Mouse (Mus musculus): ENCODE measurements around the gene Rbm24. TPM values are rescaled to one million over a fixed set of nuclear protein-coding genes. Genes with fewer than 3 reads are reported as not detected.

Gene Rbm24
- polyA plus RNA-seq (2012; rRNA removed), result 21.0 and 52.4 TPM in 2 replicates

DNA sequence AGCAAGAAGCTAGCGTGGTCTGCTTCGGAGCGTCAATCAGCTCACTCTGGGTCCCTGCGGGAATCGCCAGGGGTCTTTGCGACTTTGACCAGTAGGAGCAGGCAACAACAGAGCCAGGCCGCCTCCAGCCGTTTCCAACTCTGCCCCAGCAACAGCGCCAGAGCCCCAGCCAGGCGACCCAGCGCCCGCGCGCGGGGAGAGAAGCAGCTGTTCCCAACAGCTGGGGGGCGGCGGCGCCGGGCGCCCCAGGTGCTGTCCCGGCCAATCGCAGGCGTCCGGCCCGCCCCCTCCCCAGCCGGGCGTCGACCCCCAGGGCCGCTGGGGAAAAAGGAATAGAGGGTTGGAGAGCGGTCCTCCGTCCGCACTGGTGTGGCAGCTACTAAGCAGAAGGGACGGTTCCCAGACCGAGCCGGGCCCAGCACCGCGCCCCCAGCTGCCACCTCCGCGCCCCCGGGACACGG is at the start of gene Rbm24:
Gene Rbm24 (plus strand): TSS at position 294 of the 461 bp plus-strand sequence.
- peak; percentile 61 for DNase-seq
- no peak within 1 kb of the TSS for H3K27ac ChIP-seq (ENCODE audit: control insufficient read depth, insufficient read depth, low read length)
- peaks cover 12% of the 10 kb centered on the region for H3K27me3 ChIP-seq (ENCODE audit: control insufficient read depth, insufficient read depth, low read length)
- peak within 1 kb of the TSS; percentile 65 for H3K4me3 ChIP-seq (ENCODE audit: control insufficient read depth, insufficient read depth, low read length)
- TF ChIP-seq CTCF (IDR thresholded peaks at IDR 0.05; ENCODE audit: borderline replicate concordance, control insufficient read depth, extremely low read depth, insufficient read depth, low read length, poor library complexity) (no peak), POLR2A (IDR thresholded peaks at IDR 0.05; ENCODE audit: control insufficient read depth, extremely low read depth, insufficient read depth, low read length, poor library complexity) (no peak)
- peaks cover 12% of the 10 kb centered on the region for H3K4me1 ChIP-seq (replicated peaks; ENCODE audit: control insufficient read depth, insufficient read depth, low read length)
- WGBS, result 2% methylated on average over 41 of the region's 41 CpGs
- no peaks in the 10 kb centered on the region for H3K36me3 ChIP-seq (ENCODE audit: control insufficient read depth, insufficient read depth, low read length)

DNA sequence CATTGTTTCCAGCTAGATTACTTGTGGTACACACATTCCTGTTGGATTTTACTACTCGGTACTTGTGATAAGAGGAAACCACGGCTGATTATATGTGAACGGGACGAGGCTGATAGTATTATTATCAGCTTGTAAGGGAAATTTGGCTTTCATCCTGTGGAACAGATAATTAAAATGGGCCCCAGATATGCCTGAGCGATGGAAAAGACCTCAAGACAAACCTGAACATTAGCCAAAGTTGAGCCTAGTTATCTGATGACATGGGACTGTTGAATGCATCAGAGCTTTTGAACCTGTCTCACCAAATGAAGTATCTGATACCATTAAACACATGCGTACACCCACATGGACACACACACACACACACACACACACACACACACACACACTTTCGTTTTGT is 45.4 kb upstream of the Rbm24 start:
- no peak overlapping the region for H3K27ac ChIP-seq (ENCODE audit: control insufficient read depth, insufficient read depth, low read length)
- WGBS, result 96% methylated on average over 7 of the region's 7 CpGs

DNA sequence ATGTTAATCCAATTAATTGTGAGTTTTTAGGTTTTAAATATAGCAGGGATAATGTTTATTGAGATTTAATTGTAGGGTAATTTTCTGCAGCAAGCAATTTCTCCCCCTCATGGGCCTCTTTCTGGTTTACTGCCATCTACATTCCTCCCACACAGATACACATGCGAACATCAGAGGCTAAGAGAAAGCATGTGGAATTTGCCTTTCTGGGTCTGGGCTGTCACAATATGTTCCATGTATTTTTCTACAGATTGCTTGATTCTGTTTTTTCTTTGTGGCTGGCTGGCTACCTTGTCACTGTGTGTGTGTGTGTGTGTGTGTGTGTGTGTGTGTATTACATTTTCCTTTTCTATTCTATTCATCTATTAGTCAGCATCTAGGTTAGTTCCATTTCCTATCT is 42.9 kb upstream of the Rbm24 start:
- Histone ChIP-seq H3K27me3 (ENCODE audit: control insufficient read depth, insufficient read depth, low read length) (no peaks in the 10 kb centered on the region), H3K27ac (ENCODE audit: control insufficient read depth, insufficient read depth, low read length) (no peak overlapping the region), H3K4me1 (replicated peaks; ENCODE audit: control insufficient read depth, insufficient read depth, low read length) (no peaks in the 10 kb centered on the region), H3K4me3 (ENCODE audit: control insufficient read depth, insufficient read depth, low read length) (no peak overlapping the region), H3K36me3 (ENCODE audit: control insufficient read depth, insufficient read depth, low read length) (no peaks in the 10 kb centered on the region)
- TF ChIP-seq CTCF (IDR thresholded peaks at IDR 0.05; ENCODE audit: borderline replicate concordance, control insufficient read depth, extremely low read depth, insufficient read depth, low read length, poor library complexity) (no peak), POLR2A (IDR thresholded peaks at IDR 0.05; ENCODE audit: control insufficient read depth, extremely low read depth, insufficient read depth, low read length, poor library complexity) (no peak)
- WGBS, result 87% methylated on average over 1 of the region's 1 CpGs
- no peak for DNase-seq

More for the DNA sequence above, 45.4 kb upstream of the Rbm24 start:
- Histone ChIP-seq H3K36me3 (ENCODE audit: control insufficient read depth, insufficient read depth, low read length) (no peaks in the 10 kb centered on the region), H3K27me3 (ENCODE audit: control insufficient read depth, insufficient read depth, low read length) (no peaks in the 10 kb centered on the region), H3K4me1 (replicated peaks; ENCODE audit: control insufficient read depth, insufficient read depth, low read length) (no peaks in the 10 kb centered on the region), H3K4me3 (ENCODE audit: control insufficient read depth, insufficient read depth, low read length) (no peak overlapping the region)
- no peak for DNase-seq
- no peak for TF ChIP-seq CTCF (IDR thresholded peaks at IDR 0.05; ENCODE audit: borderline replicate concordance, control insufficient read depth, extremely low read depth, insufficient read depth, low read length, poor library complexity)
- TF ChIP-seq POLR2A (IDR thresholded peaks at IDR 0.05; ENCODE audit: control insufficient read depth, extremely low read depth, insufficient read depth, low read length, poor library complexity), result no peak

DNA sequence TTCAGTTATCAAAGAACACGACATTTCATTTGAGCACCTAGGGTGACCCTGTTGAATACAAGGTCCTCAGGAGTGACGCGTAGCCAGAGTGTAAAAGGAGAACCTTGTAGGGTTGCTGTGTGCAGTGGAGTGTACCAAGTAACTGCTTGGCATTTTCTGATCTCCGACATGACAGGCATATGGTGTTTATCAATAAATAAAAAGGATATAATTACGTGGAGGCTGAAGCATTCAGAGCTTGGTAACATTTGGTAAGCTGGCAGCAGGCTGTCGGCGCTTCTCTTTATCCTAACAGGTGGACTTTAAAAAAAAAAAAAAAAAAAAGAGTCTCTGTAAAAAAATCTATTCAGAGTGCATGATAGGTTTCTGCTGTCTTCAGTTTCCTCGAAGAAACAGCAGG is 30.8 kb upstream of the Rbm24 start:
- DNase-seq, result no peak
- WGBS, result 94% methylated on average over 8 of the region's 8 CpGs
- TF ChIP-seq CTCF (IDR thresholded peaks at IDR 0.05; ENCODE audit: borderline replicate concordance, control insufficient read depth, extremely low read depth, insufficient read depth, low read length, poor library complexity), result no peak
- no peak for TF ChIP-seq POLR2A (IDR thresholded peaks at IDR 0.05; ENCODE audit: control insufficient read depth, extremely low read depth, insufficient read depth, low read length, poor library complexity)
- H3K36me3 ChIP-seq (ENCODE audit: control insufficient read depth, insufficient read depth, low read length), result no peaks in the 10 kb centered on the region
- no peak overlapping the region for H3K4me3 ChIP-seq (ENCODE audit: control insufficient read depth, insufficient read depth, low read length)
- no peaks in the 10 kb centered on the region for H3K27me3 ChIP-seq (ENCODE audit: control insufficient read depth, insufficient read depth, low read length)
- no peaks in the 10 kb centered on the region for H3K4me1 ChIP-seq (replicated peaks; ENCODE audit: control insufficient read depth, insufficient read depth, low read length)
- H3K27ac ChIP-seq (ENCODE audit: control insufficient read depth, insufficient read depth, low read length), result no peak overlapping the region

DNA sequence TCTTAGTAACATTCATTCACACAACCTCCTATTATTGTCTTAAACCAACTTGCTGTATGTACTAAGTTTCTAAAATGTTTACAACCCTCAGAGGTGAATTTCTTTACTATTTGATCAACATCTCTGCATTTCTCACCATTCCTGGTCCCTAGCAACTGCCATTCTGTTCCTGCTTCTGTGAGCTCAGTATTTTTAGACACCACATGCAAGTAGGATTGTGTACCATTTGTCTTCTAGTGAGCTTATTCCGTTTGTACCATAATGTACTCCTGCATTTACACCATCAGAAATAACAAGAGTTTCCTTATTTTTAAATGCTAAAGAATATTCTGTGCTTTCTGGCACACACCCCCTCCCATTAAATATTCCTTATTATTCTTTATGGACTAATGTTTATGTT is 26.6 kb upstream of the Rbm24 start:
- no peak overlapping the region for H3K4me3 ChIP-seq (ENCODE audit: control insufficient read depth, insufficient read depth, low read length)
- H3K36me3 ChIP-seq (ENCODE audit: control insufficient read depth, insufficient read depth, low read length), result no peaks in the 10 kb centered on the region
- DNase-seq, result no peak
- no peaks in the 10 kb centered on the region for H3K4me1 ChIP-seq (replicated peaks; ENCODE audit: control insufficient read depth, insufficient read depth, low read length)
- TF ChIP-seq POLR2A (IDR thresholded peaks at IDR 0.05; ENCODE audit: control insufficient read depth, extremely low read depth, insufficient read depth, low read length, poor library complexity), result no peak
- no peak for TF ChIP-seq CTCF (IDR thresholded peaks at IDR 0.05; ENCODE audit: borderline replicate concordance, control insufficient read depth, extremely low read depth, insufficient read depth, low read length, poor library complexity)
- no peak overlapping the region for H3K27ac ChIP-seq (ENCODE audit: control insufficient read depth, insufficient read depth, low read length)
- WGBS, result 90% methylated on average over 1 of the region's 1 CpGs
- H3K27me3 ChIP-seq (ENCODE audit: control insufficient read depth, insufficient read depth, low read length), result no peaks in the 10 kb centered on the region

DNA sequence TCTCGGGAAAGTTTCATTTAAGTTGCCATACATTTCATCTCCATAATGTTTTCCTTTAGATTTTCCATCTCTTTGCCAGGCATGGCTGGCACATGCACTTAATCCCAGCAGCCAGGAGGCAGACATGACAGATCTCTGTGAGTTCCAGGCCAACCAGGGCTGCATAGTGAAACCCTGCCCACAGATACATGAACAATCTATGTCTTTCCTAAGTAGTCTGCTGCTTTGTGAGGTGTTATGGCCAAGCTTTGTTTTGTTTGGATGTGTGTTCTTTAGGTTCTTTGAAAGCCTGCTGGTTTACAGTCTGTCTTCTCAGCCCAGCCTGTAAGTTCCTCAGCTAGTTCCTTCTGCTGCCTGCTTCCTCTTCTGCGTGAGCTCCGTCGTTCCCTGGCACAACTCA is 25.3 kb upstream of the Rbm24 start:
- Histone ChIP-seq H3K27me3 (ENCODE audit: control insufficient read depth, insufficient read depth, low read length) (no peaks in the 10 kb centered on the region), H3K4me3 (ENCODE audit: control insufficient read depth, insufficient read depth, low read length) (no peak overlapping the region), H3K27ac (ENCODE audit: control insufficient read depth, insufficient read depth, low read length) (no peak overlapping the region), H3K4me1 (replicated peaks; ENCODE audit: control insufficient read depth, insufficient read depth, low read length) (no peaks in the 10 kb centered on the region), H3K36me3 (ENCODE audit: control insufficient read depth, insufficient read depth, low read length) (no peaks in the 10 kb centered on the region)
- TF ChIP-seq POLR2A (IDR thresholded peaks at IDR 0.05; ENCODE audit: control insufficient read depth, extremely low read depth, insufficient read depth, low read length, poor library complexity) (no peak), CTCF (IDR thresholded peaks at IDR 0.05; ENCODE audit: borderline replicate concordance, control insufficient read depth, extremely low read depth, insufficient read depth, low read length, poor library complexity) (no peak)
- WGBS, result 56% methylated on average over 4 of the region's 4 CpGs
- no peak for DNase-seq

DNA sequence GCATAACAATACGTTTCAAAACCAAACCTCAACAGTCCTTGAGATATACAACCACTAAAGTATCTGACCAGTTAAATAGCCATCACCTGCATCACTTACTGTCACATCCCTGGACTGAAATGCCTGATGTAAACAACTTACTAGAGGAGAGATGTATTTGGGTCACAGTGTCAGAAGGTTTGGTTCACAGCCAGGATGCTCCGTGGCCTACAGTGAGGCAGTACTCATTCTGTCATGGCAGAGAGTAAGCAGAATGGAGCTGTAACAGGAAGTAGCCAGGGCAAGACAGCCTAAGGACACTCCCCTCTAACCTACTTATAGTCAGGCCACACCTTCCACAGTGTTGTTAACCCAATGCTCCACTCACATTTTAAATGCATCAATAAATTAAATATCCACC is 24.3 kb upstream of the Rbm24 start:
- H3K27me3 ChIP-seq (ENCODE audit: control insufficient read depth, insufficient read depth, low read length), result no peaks in the 10 kb centered on the region
- no peak for TF ChIP-seq CTCF (IDR thresholded peaks at IDR 0.05; ENCODE audit: borderline replicate concordance, control insufficient read depth, extremely low read depth, insufficient read depth, low read length, poor library complexity)
- no peak overlapping the region for H3K4me3 ChIP-seq (ENCODE audit: control insufficient read depth, insufficient read depth, low read length)
- no peaks in the 10 kb centered on the region for H3K36me3 ChIP-seq (ENCODE audit: control insufficient read depth, insufficient read depth, low read length)
- WGBS, result 89% methylated on average over 2 of the region's 2 CpGs
- no peaks in the 10 kb centered on the region for H3K4me1 ChIP-seq (replicated peaks; ENCODE audit: control insufficient read depth, insufficient read depth, low read length)
- no peak overlapping the region for H3K27ac ChIP-seq (ENCODE audit: control insufficient read depth, insufficient read depth, low read length)
- no peak for DNase-seq
